Mouse (Mus musculus): ENCODE results near the gene Gm49333. TPM values are rescaled to one million over a fixed set of nuclear protein-coding genes. Genes with fewer than 3 reads are reported as not detected.

Gene Gm49333
- polyA plus RNA-seq, 1 experiment = 0.17 TPM

DNA sequence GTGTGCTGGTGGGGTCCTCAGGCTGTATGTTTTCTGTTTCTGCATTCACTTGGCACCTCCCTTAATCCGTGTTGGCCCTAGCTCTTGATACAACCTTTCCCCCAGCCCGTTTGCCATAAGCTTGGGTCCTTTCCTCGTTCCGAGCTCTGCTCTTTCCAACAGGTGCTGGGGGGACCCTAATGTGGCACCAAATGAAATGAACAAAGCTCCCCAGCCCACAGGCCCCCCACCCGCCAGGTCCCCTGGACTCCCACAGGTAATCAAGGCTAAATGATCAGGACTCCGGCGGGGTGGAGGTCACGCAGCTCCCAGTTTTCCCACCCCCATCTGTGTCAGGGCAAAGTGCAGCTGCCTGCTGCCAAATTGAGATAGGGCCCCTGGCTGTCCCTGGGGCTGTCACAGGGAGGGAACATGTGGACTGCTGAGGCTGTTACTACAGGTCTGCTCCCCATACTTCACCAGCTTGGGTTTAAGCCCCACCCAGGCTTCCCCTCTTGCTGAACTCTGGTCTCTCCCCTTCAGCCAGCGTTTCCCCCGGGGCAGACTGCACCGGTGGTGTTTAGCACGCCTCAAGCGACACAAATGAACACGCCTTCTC, 62.4 kb downstream of the Gm49333 start:
- WGBS = 3% methylated on average over 14 of the region's 14 CpGs
- H3K4me3 ChIP-seq (replicated peaks; ENCODE audit: extremely low read depth, low read depth, low read length) = peak overlapping the region; percentile 73
- peaks cover 16% of the 10 kb centered on the region for H3K4me1 ChIP-seq (ENCODE audit: control insufficient read depth, insufficient read depth, low read length)
- no peak for DNase-seq
- no peak for TF ChIP-seq CTCF (IDR thresholded peaks at IDR 0.05; ENCODE audit: insufficient read depth, low read length)
- no peak for TF ChIP-seq POLR2A (IDR thresholded peaks at IDR 0.05; ENCODE audit: borderline replicate concordance, extremely low read depth, low read depth, low read length)

DNA sequence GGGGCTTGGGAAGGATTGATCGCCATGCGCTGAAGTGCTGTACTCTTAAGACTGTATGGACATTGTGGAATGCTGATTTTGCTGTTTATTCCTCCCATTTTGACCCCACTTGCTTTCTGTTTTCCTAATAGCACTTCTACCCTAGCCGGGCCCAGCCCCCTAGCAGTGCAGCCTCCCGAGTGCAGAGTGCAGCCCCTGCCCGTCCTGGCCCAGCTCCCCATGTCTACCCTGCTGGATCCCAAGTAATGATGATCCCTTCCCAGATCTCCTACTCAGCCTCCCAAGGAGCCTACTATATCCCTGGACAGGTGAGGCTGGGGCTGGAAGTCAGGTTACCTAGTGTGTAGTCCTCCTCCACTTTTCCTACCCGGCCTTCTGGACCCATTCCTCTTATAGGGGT, 63.8 kb downstream of the Gm49333 start:
- TF ChIP-seq CTCF (IDR thresholded peaks at IDR 0.05; ENCODE audit: insufficient read depth, low read length) = no peak
- no peak for TF ChIP-seq POLR2A (IDR thresholded peaks at IDR 0.05; ENCODE audit: borderline replicate concordance, extremely low read depth, low read depth, low read length)
- WGBS = 80% methylated on average over 6 of the region's 6 CpGs
- peaks cover 16% of the 10 kb centered on the region for H3K4me1 ChIP-seq (ENCODE audit: control insufficient read depth, insufficient read depth, low read length)

DNA sequence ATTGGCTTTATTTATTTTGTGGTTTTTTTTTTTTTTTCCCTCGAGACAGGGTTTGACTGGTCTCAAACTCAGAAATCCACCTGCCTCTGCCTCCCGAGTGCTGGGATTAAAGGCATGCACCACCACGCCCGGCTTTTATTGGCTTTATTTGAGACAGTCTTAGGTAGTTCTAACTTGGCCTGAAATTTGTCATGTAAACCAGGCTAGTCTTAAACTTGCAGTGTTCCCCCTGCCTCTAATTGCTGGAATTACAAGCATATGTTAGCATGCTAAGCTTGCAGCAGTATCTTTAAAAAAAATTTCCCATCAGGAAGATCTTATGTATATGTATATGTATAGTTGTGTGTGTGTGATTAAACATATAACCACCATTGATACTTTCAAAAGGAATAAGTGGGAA, 65.3 kb downstream of the Gm49333 start:
- DNase-seq = no peak
- Histone ChIP-seq H3K4me3 (replicated peaks; ENCODE audit: extremely low read depth, low read depth, low read length) (no peak overlapping the region), H3K4me1 (ENCODE audit: control insufficient read depth, insufficient read depth, low read length) (peaks cover 16% of the 10 kb centered on the region)
- TF ChIP-seq POLR2A (IDR thresholded peaks at IDR 0.05; ENCODE audit: borderline replicate concordance, extremely low read depth, low read depth, low read length) = no peak
- no peak for TF ChIP-seq CTCF (IDR thresholded peaks at IDR 0.05; ENCODE audit: insufficient read depth, low read length)
- WGBS = 82% methylated on average over 4 of the region's 4 CpGs

More for the DNA sequence above, 63.8 kb downstream of the Gm49333 start:
- no peak for DNase-seq
- H3K4me3 ChIP-seq (replicated peaks; ENCODE audit: extremely low read depth, low read depth, low read length) = no peak overlapping the region

DNA sequence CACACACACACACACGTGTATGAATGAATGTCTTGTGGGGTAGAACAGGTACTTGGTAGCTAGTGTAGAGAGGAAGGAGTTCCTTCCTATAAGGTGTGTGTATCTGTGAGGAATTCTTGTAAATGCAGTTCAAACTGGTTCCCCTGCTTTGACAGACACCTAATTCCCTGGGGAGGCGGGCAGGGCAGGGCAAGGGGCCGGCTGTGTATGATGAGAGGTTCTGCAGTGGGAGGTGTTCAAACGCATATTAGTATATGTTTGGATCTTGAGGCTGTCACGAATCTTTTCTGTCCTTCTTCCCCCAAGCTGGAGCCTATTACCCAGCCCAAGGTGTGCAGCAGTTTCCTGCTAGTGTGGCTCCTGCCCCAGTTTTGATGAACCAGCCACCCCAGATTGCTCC, 66.0 kb downstream of the Gm49333 start:
- DNase-seq = no peak
- WGBS = 65% methylated on average over 5 of the region's 5 CpGs

DNA sequence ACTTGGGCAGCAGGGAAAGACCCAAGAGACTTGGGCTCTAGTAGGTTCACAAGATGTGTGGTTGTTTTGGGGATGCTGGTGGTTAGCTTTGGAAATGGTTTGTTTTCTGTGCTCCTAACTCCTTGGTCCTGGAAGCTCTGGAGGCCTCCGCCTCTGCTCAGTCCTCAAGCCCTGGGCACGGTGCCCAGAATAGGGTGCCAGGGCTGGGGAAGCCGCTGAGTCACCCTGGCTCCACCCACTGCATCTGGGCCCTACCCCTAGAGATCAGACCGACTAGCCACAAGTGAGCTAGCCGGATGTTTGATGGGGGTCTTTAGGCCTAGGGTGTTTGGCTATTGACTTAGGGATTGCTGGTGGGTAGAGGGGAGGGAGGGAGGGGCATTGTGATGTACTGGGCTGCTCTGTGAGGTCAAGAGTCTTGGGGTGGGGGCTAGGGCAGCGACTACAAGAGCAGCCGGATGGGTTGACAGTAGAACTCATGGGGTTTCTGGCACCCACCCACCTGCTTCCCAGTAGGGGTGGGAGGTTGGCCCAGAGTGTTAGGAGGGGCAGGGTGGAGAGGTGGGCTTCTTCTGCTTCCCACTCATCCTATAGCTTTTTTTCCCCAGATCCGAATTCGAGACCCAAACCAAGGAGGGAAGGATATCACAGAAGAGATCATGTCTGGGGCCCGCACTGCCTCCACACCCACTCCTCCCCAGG, 66.7 kb downstream of the Gm49333 start:
- DNase-seq = peak; percentile 85
- 46% methylated on average over 10 of the region's 10 CpGs for WGBS
- peaks cover 16% of the 10 kb centered on the region for H3K4me1 ChIP-seq (ENCODE audit: control insufficient read depth, insufficient read depth, low read length)

More for the DNA sequence above, 66.0 kb downstream of the Gm49333 start:
- no peak for TF ChIP-seq POLR2A (IDR thresholded peaks at IDR 0.05; ENCODE audit: borderline replicate concordance, extremely low read depth, low read depth, low read length)
- no peak for TF ChIP-seq CTCF (IDR thresholded peaks at IDR 0.05; ENCODE audit: insufficient read depth, low read length)
- no peak overlapping the region for H3K4me3 ChIP-seq (replicated peaks; ENCODE audit: extremely low read depth, low read depth, low read length)
- peaks cover 16% of the 10 kb centered on the region for H3K4me1 ChIP-seq (ENCODE audit: control insufficient read depth, insufficient read depth, low read length)

DNA sequence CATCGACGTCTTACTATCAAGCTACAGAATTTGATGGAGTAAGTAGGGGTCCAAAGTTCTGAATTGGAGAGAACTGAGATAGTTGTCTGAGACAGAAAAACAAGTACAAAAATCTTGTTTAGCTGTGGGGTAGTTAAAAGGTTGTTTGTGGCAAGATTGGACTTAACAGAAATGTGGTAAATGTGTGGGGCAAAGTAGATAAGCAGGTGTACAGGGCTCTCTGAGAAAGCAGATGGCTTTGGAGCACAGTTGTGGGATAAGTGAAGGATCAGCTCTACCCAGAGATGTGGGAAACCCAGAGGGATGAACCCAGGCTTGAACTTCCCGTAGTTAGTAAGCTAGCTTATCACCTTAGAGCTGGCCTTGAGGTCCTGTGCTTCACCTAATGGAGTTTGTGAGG, 79.4 kb downstream of the Gm49333 start:
- TF ChIP-seq CTCF (IDR thresholded peaks at IDR 0.05; ENCODE audit: insufficient read depth, low read length) = no peak
- TF ChIP-seq POLR2A (IDR thresholded peaks at IDR 0.05; ENCODE audit: borderline replicate concordance, extremely low read depth, low read depth, low read length) = no peak
- 82% methylated on average over 3 of the region's 3 CpGs for WGBS
- H3K4me3 ChIP-seq (replicated peaks; ENCODE audit: extremely low read depth, low read depth, low read length) = no peak overlapping the region
- DNase-seq = no peak
- peaks cover 3% of the 10 kb centered on the region for H3K4me1 ChIP-seq (ENCODE audit: control insufficient read depth, insufficient read depth, low read length)

More for the DNA sequence above, 66.7 kb downstream of the Gm49333 start:
- no peak for TF ChIP-seq CTCF (IDR thresholded peaks at IDR 0.05; ENCODE audit: insufficient read depth, low read length)
- TF ChIP-seq POLR2A (IDR thresholded peaks at IDR 0.05; ENCODE audit: borderline replicate concordance, extremely low read depth, low read depth, low read length) = no peak
- H3K4me3 ChIP-seq (replicated peaks; ENCODE audit: extremely low read depth, low read depth, low read length) = no peak overlapping the region

DNA sequence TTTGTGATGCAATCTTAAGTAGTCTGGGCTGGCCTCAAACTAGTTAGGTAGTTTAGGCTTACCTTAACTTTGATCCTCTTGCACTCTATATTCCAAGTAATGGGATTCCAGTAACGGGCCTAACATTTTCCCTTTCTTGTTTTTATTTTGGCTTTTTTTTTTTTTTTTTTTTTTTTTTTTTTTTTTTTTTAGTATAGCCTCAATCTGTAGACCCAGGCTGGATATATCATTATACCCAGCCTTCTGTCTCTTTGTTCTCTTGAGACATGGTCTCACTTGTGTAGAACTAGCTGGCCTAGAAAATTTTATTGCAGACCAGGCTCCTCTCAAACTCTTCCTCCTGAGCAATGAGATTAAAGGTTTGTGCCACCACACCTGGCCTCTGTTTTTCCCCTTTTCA, 80.2 kb downstream of the Gm49333 start:
- Histone ChIP-seq H3K4me1 (ENCODE audit: control insufficient read depth, insufficient read depth, low read length) (peaks cover 3% of the 10 kb centered on the region), H3K4me3 (replicated peaks; ENCODE audit: extremely low read depth, low read depth, low read length) (no peak overlapping the region)
- 70% methylated on average over 1 of the region's 1 CpGs for WGBS
- no peak for TF ChIP-seq CTCF (IDR thresholded peaks at IDR 0.05; ENCODE audit: insufficient read depth, low read length)
- TF ChIP-seq POLR2A (IDR thresholded peaks at IDR 0.05; ENCODE audit: borderline replicate concordance, extremely low read depth, low read depth, low read length) = no peak
- no peak for DNase-seq

DNA sequence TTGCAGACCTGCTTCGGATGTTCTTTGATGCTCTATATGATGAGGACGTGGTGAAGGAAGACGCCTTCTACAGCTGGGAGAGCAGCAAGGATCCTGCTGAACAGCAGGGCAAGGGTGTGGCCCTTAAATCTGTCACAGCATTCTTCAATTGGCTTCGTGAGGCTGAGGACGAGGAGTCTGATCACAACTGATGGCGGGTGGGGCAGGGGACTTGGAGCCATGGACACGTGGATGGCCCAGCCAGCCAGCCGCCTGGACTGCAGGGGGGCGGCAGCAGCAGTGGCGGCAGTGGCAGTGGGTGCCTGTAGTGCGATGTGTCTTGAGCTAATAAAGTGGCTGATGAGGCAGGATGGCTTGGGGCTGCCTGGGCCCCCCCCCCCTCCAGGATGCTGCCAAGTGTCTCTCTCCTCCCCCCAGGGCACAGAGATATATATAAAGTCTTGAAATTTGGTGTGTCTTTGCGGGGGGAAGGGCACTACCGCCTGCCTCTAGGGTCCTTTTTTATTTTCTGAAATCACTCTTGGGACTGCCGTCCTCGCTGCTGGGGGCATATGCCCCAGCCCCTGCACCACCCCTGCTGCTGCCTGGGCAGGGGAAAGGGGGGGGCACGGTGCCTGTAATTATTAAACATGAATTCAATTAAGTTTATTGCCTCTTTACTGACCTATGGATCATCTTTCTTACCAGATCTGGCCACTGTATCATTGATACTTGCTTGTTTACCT, 81.0 kb downstream of the Gm49333 start:
- no peak overlapping the region for H3K4me3 ChIP-seq (replicated peaks; ENCODE audit: extremely low read depth, low read depth, low read length)
- 61% methylated on average over 16 of the region's 16 CpGs for WGBS
- TF ChIP-seq CTCF (IDR thresholded peaks at IDR 0.05; ENCODE audit: insufficient read depth, low read length) = no peak
- no peak for TF ChIP-seq POLR2A (IDR thresholded peaks at IDR 0.05; ENCODE audit: borderline replicate concordance, extremely low read depth, low read depth, low read length)
- DNase-seq = no peak
- H3K4me1 ChIP-seq (ENCODE audit: control insufficient read depth, insufficient read depth, low read length) = peaks cover 3% of the 10 kb centered on the region

DNA sequence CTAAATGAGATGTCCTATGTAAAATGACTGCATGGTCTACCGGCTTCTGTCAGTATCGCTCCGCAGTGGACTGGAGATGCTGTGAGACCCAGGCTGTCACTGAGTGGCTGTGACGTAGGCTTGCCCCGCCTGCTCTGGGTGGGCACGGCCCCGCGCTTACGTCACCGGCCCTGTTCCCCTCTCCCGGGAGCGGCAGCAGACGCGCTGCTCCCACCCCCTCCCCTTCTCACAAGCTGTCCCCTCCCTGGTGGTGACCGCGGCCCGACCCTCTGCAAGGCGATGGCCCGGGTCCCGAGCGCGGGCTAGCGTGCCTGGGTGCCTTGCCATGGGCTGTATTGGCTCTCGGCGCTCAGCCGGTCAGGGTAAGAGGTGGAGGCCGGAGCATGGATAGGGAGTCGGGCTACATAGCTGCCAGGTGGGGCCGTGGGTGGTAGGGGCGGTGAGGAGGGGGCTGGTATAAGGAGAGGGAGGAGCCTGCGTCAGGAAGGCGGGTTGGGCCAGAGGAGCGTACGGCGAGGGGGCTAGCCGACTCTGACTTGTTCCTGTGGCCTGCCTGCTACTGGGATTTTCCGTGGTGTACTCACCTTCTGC, 81.8 kb downstream of the Gm49333 start, which contains the start of gene Fam131a:
TSS of gene Fam131a (plus strand) at position 131 of the 591 bp plus-strand sequence.
- TF ChIP-seq CTCF (IDR thresholded peaks at IDR 0.05; ENCODE audit: insufficient read depth, low read length) = no peak
- peak; percentile 60; the same call in 1 of the 2 replicates for TF ChIP-seq POLR2A (IDR thresholded peaks at IDR 0.05; ENCODE audit: borderline replicate concordance, extremely low read depth, low read depth, low read length)
- peak within 1 kb of the TSS; percentile 99 for H3K4me3 ChIP-seq (replicated peaks; ENCODE audit: extremely low read depth, low read depth, low read length)
- H3K4me1 ChIP-seq (ENCODE audit: control insufficient read depth, insufficient read depth, low read length) = peaks cover 3% of the 10 kb centered on the region
- peak; percentile 91 for DNase-seq
- under 1% methylated on average over 37 of the region's 37 CpGs for WGBS

All from lung, adult 2 months (tissue).